Mouse (Mus musculus): ENCODE measurements around the gene Myo18a. TPM values are rescaled to one million over a fixed set of nuclear protein-coding genes. Genes with fewer than 3 reads are reported as not detected.

Myo18a gene
- polyA plus RNA-seq, 1 experiment from 2014 or later, result 32.4 TPM

- H3K4me3 ChIP-seq (ENCODE audit: low read length), result peak overlapping the region; percentile 14; the same call in 1 of the 2 replicates
Observed at GRCm38 (mm10) chr11:77896820-77897805, 134.1 kb downstream of the Myo18a start.

GRCm38 (mm10) chr11:77900187-77900586 lies 137.1 kb downstream of the Myo18a start:
- H3K36me3 ChIP-seq (ENCODE audit: insufficient read depth, low read length), result no peaks in the 10 kb centered on the region
- no peak for ATAC-seq (ENCODE audit: low FRiP score, low TSS enrichment)
- no peak overlapping the region for H3K4me2 ChIP-seq (replicated peaks; ENCODE audit: low read depth, low read length)
- H3K4me1 ChIP-seq (ENCODE audit: insufficient read depth, low read length), result peaks cover 12% of the 10 kb centered on the region
- no peaks in the 10 kb centered on the region for H3K9me3 ChIP-seq (ENCODE audit: low read length)
- no peak overlapping the region for H3K27ac ChIP-seq (ENCODE audit: low read length)
- no peak overlapping the region for H3K9ac ChIP-seq (replicated peaks; ENCODE audit: low read length)
- peaks cover 37% of the 10 kb centered on the region for H3K27me3 ChIP-seq (ENCODE audit: insufficient read depth, low read length)
- H3K4me3 ChIP-seq (ENCODE audit: low read length), result no peak overlapping the region
- 85% methylated on average over 3 of the region's 3 CpGs for WGBS

More at GRCm38 (mm10) chr11:77896820-77897805, 134.1 kb downstream of the Myo18a start:
- Histone ChIP-seq H3K27me3 (ENCODE audit: insufficient read depth, low read length) (peaks cover 37% of the 10 kb centered on the region), H3K27ac (ENCODE audit: low read length) (no peak overlapping the region), H3K9ac (replicated peaks; ENCODE audit: low read length) (no peak overlapping the region), H3K4me1 (ENCODE audit: insufficient read depth, low read length) (peaks cover 27% of the 10 kb centered on the region), H3K9me3 (ENCODE audit: low read length) (no peaks in the 10 kb centered on the region), H3K4me2 (replicated peaks; ENCODE audit: low read depth, low read length) (no peak overlapping the region), H3K36me3 (ENCODE audit: insufficient read depth, low read length) (no peaks in the 10 kb centered on the region)
- no peak for ATAC-seq (ENCODE audit: low FRiP score, low TSS enrichment)
- 29% methylated on average over 23 of the region's 23 CpGs for WGBS

- Histone ChIP-seq H3K4me2 (replicated peaks; ENCODE audit: low read depth, low read length) (no peak overlapping the region), H3K36me3 (ENCODE audit: insufficient read depth, low read length) (no peaks in the 10 kb centered on the region), H3K4me3 (ENCODE audit: low read length) (no peak overlapping the region), H3K9me3 (ENCODE audit: low read length) (no peaks in the 10 kb centered on the region), H3K27me3 (ENCODE audit: insufficient read depth, low read length) (peaks cover 32% of the 10 kb centered on the region), H3K9ac (replicated peaks; ENCODE audit: low read length) (no peak overlapping the region), H3K27ac (ENCODE audit: low read length) (no peak overlapping the region), H3K4me1 (ENCODE audit: insufficient read depth, low read length) (peaks cover 12% of the 10 kb centered on the region)
- WGBS, result 85% methylated on average over 4 of the region's 4 CpGs
- no peak for ATAC-seq (ENCODE audit: low FRiP score, low TSS enrichment)
Observed at GRCm38 (mm10) chr11:77900696-77901095, 137.7 kb downstream of the Myo18a start.

GRCm38 (mm10) chr11:77901366-77901765 lies 138.3 kb downstream of the Myo18a start:
- no peak for ATAC-seq (ENCODE audit: low FRiP score, low TSS enrichment)

GRCm38 (mm10) chr11:77901775-77902355 lies 138.8 kb downstream of the Myo18a start:
- ATAC-seq (ENCODE audit: low FRiP score, low TSS enrichment), result no peak

More at GRCm38 (mm10) chr11:77901366-77901765, 138.3 kb downstream of the Myo18a start:
- peaks cover 10% of the 10 kb centered on the region for H3K4me1 ChIP-seq (ENCODE audit: insufficient read depth, low read length)
- peaks cover 25% of the 10 kb centered on the region for H3K27me3 ChIP-seq (ENCODE audit: insufficient read depth, low read length)
- no peaks in the 10 kb centered on the region for H3K9me3 ChIP-seq (ENCODE audit: low read length)
- H3K9ac ChIP-seq (replicated peaks; ENCODE audit: low read length), result no peak overlapping the region
- no peaks in the 10 kb centered on the region for H3K36me3 ChIP-seq (ENCODE audit: insufficient read depth, low read length)
- no peak overlapping the region for H3K4me2 ChIP-seq (replicated peaks; ENCODE audit: low read depth, low read length)
- WGBS, result 63% methylated on average over 5 of the region's 5 CpGs
- no peak overlapping the region for H3K27ac ChIP-seq (ENCODE audit: low read length)
- no peak overlapping the region for H3K4me3 ChIP-seq (ENCODE audit: low read length)

GRCm38 (mm10) chr11:77903761-77904160 lies 140.7 kb downstream of the Myo18a start:
- H3K36me3 ChIP-seq (ENCODE audit: insufficient read depth, low read length), result no peaks in the 10 kb centered on the region
- H3K27me3 ChIP-seq (ENCODE audit: insufficient read depth, low read length), result peaks cover 2% of the 10 kb centered on the region
- 30% methylated on average over 3 of the region's 3 CpGs for WGBS
- H3K4me2 ChIP-seq (replicated peaks; ENCODE audit: low read depth, low read length), result no peak overlapping the region
- H3K9ac ChIP-seq (replicated peaks; ENCODE audit: low read length), result no peak overlapping the region
- no peak for ATAC-seq (ENCODE audit: low FRiP score, low TSS enrichment)
- no peak overlapping the region for H3K27ac ChIP-seq (ENCODE audit: low read length)
- H3K9me3 ChIP-seq (ENCODE audit: low read length), result no peaks in the 10 kb centered on the region
- H3K4me3 ChIP-seq (ENCODE audit: low read length), result no peak overlapping the region
- H3K4me1 ChIP-seq (ENCODE audit: insufficient read depth, low read length), result peaks cover 6% of the 10 kb centered on the region; the same call in 1 of the 2 replicates

More at GRCm38 (mm10) chr11:77901775-77902355, 138.8 kb downstream of the Myo18a start:
- WGBS, result 44% methylated on average over 8 of the region's 8 CpGs
- no peak overlapping the region for H3K4me2 ChIP-seq (replicated peaks; ENCODE audit: low read depth, low read length)
- H3K4me1 ChIP-seq (ENCODE audit: insufficient read depth, low read length), result peaks cover 8% of the 10 kb centered on the region
- H3K36me3 ChIP-seq (ENCODE audit: insufficient read depth, low read length), result no peaks in the 10 kb centered on the region
- H3K9me3 ChIP-seq (ENCODE audit: low read length), result no peaks in the 10 kb centered on the region
- H3K27ac ChIP-seq (ENCODE audit: low read length), result no peak overlapping the region
- H3K27me3 ChIP-seq (ENCODE audit: insufficient read depth, low read length), result peaks cover 20% of the 10 kb centered on the region
- no peak overlapping the region for H3K9ac ChIP-seq (replicated peaks; ENCODE audit: low read length)
- H3K4me3 ChIP-seq (ENCODE audit: low read length), result no peak overlapping the region

GRCm38 (mm10) chr11:77904707-77905106 lies 141.7 kb downstream of the Myo18a start:
- Histone ChIP-seq H3K9me3 (ENCODE audit: low read length) (no peaks in the 10 kb centered on the region), H3K27me3 (ENCODE audit: insufficient read depth, low read length) (peaks cover 3% of the 10 kb centered on the region; the same call in 1 of the 2 replicates), H3K36me3 (ENCODE audit: insufficient read depth, low read length) (no peaks in the 10 kb centered on the region), H3K4me1 (ENCODE audit: insufficient read depth, low read length) (peaks cover 6% of the 10 kb centered on the region; the same call in 1 of the 2 replicates), H3K4me2 (replicated peaks; ENCODE audit: low read depth, low read length) (no peak overlapping the region), H3K4me3 (ENCODE audit: low read length) (no peak overlapping the region), H3K9ac (replicated peaks; ENCODE audit: low read length) (no peak overlapping the region), H3K27ac (ENCODE audit: low read length) (no peak overlapping the region)
- ATAC-seq (ENCODE audit: low FRiP score, low TSS enrichment), result no peak
- 41% methylated on average over 1 of the region's 1 CpGs for WGBS

- Histone ChIP-seq H3K4me1 (ENCODE audit: insufficient read depth, low read length) (peaks cover 6% of the 10 kb centered on the region; the same call in 1 of the 2 replicates), H3K9me3 (ENCODE audit: low read length) (no peaks in the 10 kb centered on the region), H3K9ac (replicated peaks; ENCODE audit: low read length) (no peak overlapping the region), H3K36me3 (ENCODE audit: insufficient read depth, low read length) (no peaks in the 10 kb centered on the region), H3K4me2 (replicated peaks; ENCODE audit: low read depth, low read length) (no peak overlapping the region; the same call in 1 of the 2 replicates), H3K4me3 (ENCODE audit: low read length) (no peak overlapping the region), H3K27ac (ENCODE audit: low read length) (no peak overlapping the region), H3K27me3 (ENCODE audit: insufficient read depth, low read length) (peaks cover 3% of the 10 kb centered on the region; the same call in 1 of the 2 replicates)
- WGBS, result 54% methylated on average over 19 of the region's 19 CpGs
- no peak for ATAC-seq (ENCODE audit: low FRiP score, low TSS enrichment)
Observed at GRCm38 (mm10) chr11:77906097-77906687, 143.1 kb downstream of the Myo18a start.

GRCm38 (mm10) chr11:77906747-77907174 lies 143.7 kb downstream of the Myo18a start:
- H3K9me3 ChIP-seq (ENCODE audit: low read length), result no peaks in the 10 kb centered on the region
- H3K4me2 ChIP-seq (replicated peaks; ENCODE audit: low read depth, low read length), result peak overlapping the region; percentile 41; the same call in 1 of the 2 replicates
- no peak overlapping the region for H3K27ac ChIP-seq (ENCODE audit: low read length)
- 18% methylated on average over 9 of the region's 9 CpGs for WGBS
- no peak overlapping the region for H3K4me3 ChIP-seq (ENCODE audit: low read length)
- H3K9ac ChIP-seq (replicated peaks; ENCODE audit: low read length), result no peak overlapping the region; the same call in 1 of the 2 replicates
- peaks cover 6% of the 10 kb centered on the region; the same call in 1 of the 2 replicates for H3K4me1 ChIP-seq (ENCODE audit: insufficient read depth, low read length)
- no peaks in the 10 kb centered on the region for H3K36me3 ChIP-seq (ENCODE audit: insufficient read depth, low read length)
- no peak for ATAC-seq (ENCODE audit: low FRiP score, low TSS enrichment)
- peaks cover 3% of the 10 kb centered on the region; the same call in 1 of the 2 replicates for H3K27me3 ChIP-seq (ENCODE audit: insufficient read depth, low read length)

Data from kidney, embryonic 16.5 days (tissue).